ENCODE assay signal across 8 mouse cellular contexts in genomic region chr7:143016424-143017142, GRCm38 (mm10). TPM values are rescaled to one million over a fixed set of nuclear protein-coding genes. Genes with fewer than 3 reads are reported as not detected.
DNase-seq lines count a peak whose midpoint lies in the region; ATAC-seq and TF ChIP-seq lines count a peak whose summit lies in the region.

No protein-coding gene starts in this region.

- 66% methylated on average over 9 of the region's 9 CpGs for WGBS in intestine, postnatal 0 days
- 52% methylated on average over 9 of the region's 9 CpGs for WGBS in stomach, embryonic 15.5 days

- no peak for ATAC-seq in megakaryocyte, adult 5-6 weeks (ENCODE audit: poor library complexity, severe bottlenecking)
- ATAC-seq in intestine, postnatal 0 days: 0 out of 2 replicates have a peak, but pooled peaks have one; percentile 4
- ATAC-seq in stomach, embryonic 15.5 days (ENCODE audit: insufficient read depth, low FRiP score, low read depth): peak; percentile 11; the same call in 1 of the 2 replicates

- no peak overlapping the region for H3K4me2 ChIP-seq in intestine, postnatal 0 days (replicated peaks; ENCODE audit: low read depth)
- peak overlapping the region; percentile 19; the same call in 1 of the 2 replicates for H3K4me2 ChIP-seq in stomach, embryonic 15.5 days

- intact Hi-C loops in gastrocnemius, adult 2 months (cut with DNase I): no loop called here

- no peaks in the 10 kb centered on the region for H3K27me3 ChIP-seq in megakaryocyte, embryonic 14.5 days (replicated peaks)
- no peaks in the 10 kb centered on the region for H3K27me3 ChIP-seq in intestine, postnatal 0 days (replicated peaks; ENCODE audit: control insufficient read depth, insufficient read depth, low read length)
- H3K27me3 ChIP-seq in stomach, embryonic 15.5 days (replicated peaks): no peaks in the 10 kb centered on the region

- peaks cover 100% of the 10 kb centered on the region for H3K4me1 ChIP-seq in megakaryocyte, embryonic 14.5 days
- H3K4me1 ChIP-seq in intestine, postnatal 0 days (replicated peaks; ENCODE audit: control insufficient read depth, insufficient read depth, low read length): peaks cover 10% of the 10 kb centered on the region; the same call in 1 of the 2 replicates
- peaks cover 51% of the 10 kb centered on the region for H3K4me1 ChIP-seq in stomach, embryonic 15.5 days

- H3K4me3 ChIP-seq in gastrocnemius, adult 2 months: no peak overlapping the region
- peak overlapping the region; percentile 12 for H3K4me3 ChIP-seq in megakaryocyte, embryonic 14.5 days (replicated peaks)
- no peak overlapping the region for H3K4me3 ChIP-seq in intestine, postnatal 0 days (ENCODE audit: low read depth, low read length)
- no peak overlapping the region for H3K4me3 ChIP-seq in stomach, embryonic 15.5 days (replicated peaks)

- no peak for DNase-seq in gastrocnemius, adult 2 months
- no peak for DNase-seq in gastrocnemius, postnatal 10 days
- no peak for DNase-seq in adrenal gland, adult 2 months
- DNase-seq in right cerebral cortex, postnatal 4 days: no peak

- H3K9me3 ChIP-seq in megakaryocyte, embryonic 14.5 days: no peaks in the 10 kb centered on the region
- H3K9me3 ChIP-seq in intestine, postnatal 0 days (ENCODE audit: control insufficient read depth): no peaks in the 10 kb centered on the region
- no peaks in the 10 kb centered on the region for H3K9me3 ChIP-seq in stomach, embryonic 15.5 days

- H3K36me3 ChIP-seq in megakaryocyte, embryonic 14.5 days (replicated peaks; ENCODE audit: low read length): peaks cover 98% of the 10 kb centered on the region
- H3K36me3 ChIP-seq in intestine, postnatal 0 days (ENCODE audit: control insufficient read depth, insufficient read depth): no peaks in the 10 kb centered on the region
- no peaks in the 10 kb centered on the region for H3K36me3 ChIP-seq in stomach, embryonic 15.5 days

- no peak for TF ChIP-seq CTCF in gastrocnemius, adult 2 months (IDR thresholded peaks at IDR 0.05)
- no peak for TF ChIP-seq CTCF in intestine, postnatal 0 days (IDR thresholded peaks at IDR 0.05; ENCODE audit: low read depth)

- peak overlapping the region; percentile 82 for H3K27ac ChIP-seq in gastrocnemius, adult 2 months
- no peak overlapping the region for H3K27ac ChIP-seq in intestine, postnatal 0 days (ENCODE audit: low read depth, low read length)
- H3K27ac ChIP-seq in stomach, embryonic 15.5 days: peak overlapping the region; percentile 86

- H3K9ac ChIP-seq in intestine, postnatal 0 days (ENCODE audit: low read depth, low read length): no peak overlapping the region
- no peak overlapping the region for H3K9ac ChIP-seq in stomach, embryonic 15.5 days

RNA-seq across cellular contexts. Expression of gene Tspan32, which starts 11.7 kb away (rescaled TPM):
- under 1 TPM; 0.23 to 0.39 TPM for total RNA-seq in gastrocnemius, adult 2 months (2021)
- total RNA-seq in gastrocnemius, postnatal 10 days (2021): under 1 TPM; 0.16 to 0.90 TPM
- 109 and 119 TPM in 2 replicates for polyA plus RNA-seq in megakaryocyte, embryonic 14.5 days (2012; ENCODE audit: insufficient read depth, low replicate concordance)
- total RNA-seq in megakaryocyte, adult 5-6 weeks (2015): 60.9 and 70.4 TPM in 2 replicates
- total RNA-seq in megakaryocyte, adult 5-6 weeks (2017): 45.6 and 47.0 TPM in 2 replicates
- polyA plus RNA-seq in intestine, postnatal 0 days (2015; fragmentation: Nextera tagmentation; extraction: Ambion mirVana): 0.74 and 0.77 TPM in 2 replicates
- 3.6 and 7.3 TPM in 2 replicates for polyA plus RNA-seq in stomach, embryonic 15.5 days (2015; fragmentation: Nextera tagmentation; extraction: Ambion mirVana)
- total RNA-seq in adrenal gland, adult 2 months (2021): under 1 TPM; 0.49 to 0.62 TPM
- polyA plus RNA-seq in adrenal gland, adult 2 months (2012; rRNA removed): 0.83 and 1.4 TPM in 2 replicates

RNA-seq across cellular contexts. Expression of gene Cd81, which starts 36.0 kb away (rescaled TPM):
- 100 to 1,000 TPM; 100 to 129 TPM for total RNA-seq in gastrocnemius, adult 2 months (2021)
- total RNA-seq in gastrocnemius, postnatal 10 days (2021): 100 to 1,000 TPM; 236 to 268 TPM
- polyA plus RNA-seq in megakaryocyte, embryonic 14.5 days (2012; ENCODE audit: insufficient read depth, low replicate concordance): 774 and 1,679 TPM in 2 replicates
- total RNA-seq in megakaryocyte, adult 5-6 weeks (2015): 17.2 and 20.3 TPM in 2 replicates
- total RNA-seq in megakaryocyte, adult 5-6 weeks (2017): 22.5 and 25.3 TPM in 2 replicates
- 212 and 216 TPM in 2 replicates for polyA plus RNA-seq in intestine, postnatal 0 days (2015; fragmentation: Nextera tagmentation; extraction: Ambion mirVana)
- 551 and 575 TPM in 2 replicates for polyA plus RNA-seq in stomach, embryonic 15.5 days (2015; fragmentation: Nextera tagmentation; extraction: Ambion mirVana)
- total RNA-seq in adrenal gland, adult 2 months (2021): 100 to 1,000 TPM; 693 to 716 TPM
- polyA plus RNA-seq in adrenal gland, adult 2 months (2012; rRNA removed): 3,024 and 3,201 TPM in 2 replicates

RNA-seq across cellular contexts. Expression of gene Ascl2, which starts 47.5 kb away (rescaled TPM):
- total RNA-seq in gastrocnemius, adult 2 months (2021): not detected
- not detected for total RNA-seq in gastrocnemius, postnatal 10 days (2021)
- 2.4 and 6.3 TPM in 2 replicates for polyA plus RNA-seq in megakaryocyte, embryonic 14.5 days (2012; ENCODE audit: insufficient read depth, low replicate concordance)
- 0.96 and 1.1 TPM in 2 replicates for total RNA-seq in megakaryocyte, adult 5-6 weeks (2015)
- 0.40 and 2.9 TPM in 2 replicates for total RNA-seq in megakaryocyte, adult 5-6 weeks (2017)
- 5.4 and 6.8 TPM in 2 replicates for polyA plus RNA-seq in intestine, postnatal 0 days (2015; fragmentation: Nextera tagmentation; extraction: Ambion mirVana)
- polyA plus RNA-seq in stomach, embryonic 15.5 days (2015; fragmentation: Nextera tagmentation; extraction: Ambion mirVana): 5.5 and 6.1 TPM in 2 replicates
- total RNA-seq in adrenal gland, adult 2 months (2021): under 1 TPM; 0.17 to 0.35 TPM
- 1.9 and 3.8 TPM in 2 replicates for polyA plus RNA-seq in adrenal gland, adult 2 months (2012; rRNA removed)

RNA-seq across cellular contexts. Expression of gene Tssc4, which starts 52.5 kb away (rescaled TPM):
- 1 to 10 TPM; 6.6 to 8.2 TPM for total RNA-seq in gastrocnemius, adult 2 months (2021)
- total RNA-seq in gastrocnemius, postnatal 10 days (2021): 10 to 100 TPM; 14.3 to 16.9 TPM
- polyA plus RNA-seq in megakaryocyte, embryonic 14.5 days (2012; ENCODE audit: insufficient read depth, low replicate concordance): 167 and 219 TPM in 2 replicates
- total RNA-seq in megakaryocyte, adult 5-6 weeks (2015): 14.0 and 19.2 TPM in 2 replicates
- total RNA-seq in megakaryocyte, adult 5-6 weeks (2017): 17.7 and 20.5 TPM in 2 replicates
- polyA plus RNA-seq in intestine, postnatal 0 days (2015; fragmentation: Nextera tagmentation; extraction: Ambion mirVana): 32.8 and 34.0 TPM in 2 replicates
- polyA plus RNA-seq in stomach, embryonic 15.5 days (2015; fragmentation: Nextera tagmentation; extraction: Ambion mirVana): 78.7 and 84.8 TPM in 2 replicates
- total RNA-seq in adrenal gland, adult 2 months (2021): 10 to 100 TPM; 23.3 to 30.9 TPM
- 120 and 142 TPM in 2 replicates for polyA plus RNA-seq in adrenal gland, adult 2 months (2012; rRNA removed)

Comparison
In these comparisons a context has a peak if more than half of its experiments do, and no peak if none do; other contexts are left out.
1. RNA of gene Tspan32, which starts 11.7 kb away (total RNA-seq): 45.6 to 70.4 TPM in megakaryocyte, adult 5-6 weeks; 0.16 to 0.90 TPM in gastrocnemius, postnatal 10 days, 0.49 to 0.62 TPM in adrenal gland, adult 2 months and 0.23 to 0.39 TPM in gastrocnemius, adult 2 months; every median in the first group is over 10 times any median in the second.